Mouse (Mus musculus): ENCODE data around the gene Pigc.

Gene Pigc

DNA sequence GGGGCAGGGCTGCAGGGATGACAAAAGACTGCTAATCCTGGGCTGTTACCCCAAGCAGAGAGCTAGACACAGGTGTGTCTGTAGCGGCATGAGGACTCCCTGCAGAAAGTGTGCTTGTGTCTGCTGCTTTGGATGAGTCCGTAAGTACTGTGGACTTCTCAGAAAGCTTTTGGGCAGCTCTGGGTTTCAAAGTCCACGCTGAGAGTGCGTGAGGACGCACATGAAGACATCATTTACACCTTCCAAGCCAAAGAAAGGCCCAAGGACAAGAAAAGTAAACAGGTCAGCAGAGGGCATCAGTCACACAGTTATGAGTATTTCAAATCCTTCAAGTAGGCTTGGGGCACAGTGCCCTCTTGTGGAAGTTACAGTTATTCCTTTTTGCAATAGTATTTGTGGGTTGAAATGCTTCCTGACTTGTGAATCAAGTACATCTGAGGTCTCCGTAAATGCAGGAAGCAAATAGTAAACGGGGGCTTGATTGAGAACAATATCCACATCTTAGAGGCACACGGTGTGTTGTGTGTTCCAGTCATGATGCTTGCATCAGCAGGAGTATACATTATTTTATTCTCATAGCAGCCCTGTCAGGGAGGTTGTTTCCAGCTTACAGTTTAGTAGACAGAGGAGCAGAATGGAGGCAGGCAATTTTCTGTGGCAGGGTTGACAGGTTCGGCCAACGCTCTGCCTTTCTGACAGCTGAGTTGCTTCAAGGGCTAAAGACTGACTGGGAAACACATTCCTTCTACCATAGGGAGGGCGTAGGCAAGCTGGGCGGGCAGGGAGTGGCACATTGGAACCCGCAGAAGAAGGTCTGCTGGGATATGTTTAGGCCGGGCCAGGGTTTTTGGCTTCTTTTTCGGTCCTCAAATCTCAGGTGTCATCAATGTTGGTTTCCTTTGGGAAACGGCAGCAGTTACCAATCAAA is 7.5 kb downstream of the Pigc start:
- DNase-seq: peak; percentile 86

DNA sequence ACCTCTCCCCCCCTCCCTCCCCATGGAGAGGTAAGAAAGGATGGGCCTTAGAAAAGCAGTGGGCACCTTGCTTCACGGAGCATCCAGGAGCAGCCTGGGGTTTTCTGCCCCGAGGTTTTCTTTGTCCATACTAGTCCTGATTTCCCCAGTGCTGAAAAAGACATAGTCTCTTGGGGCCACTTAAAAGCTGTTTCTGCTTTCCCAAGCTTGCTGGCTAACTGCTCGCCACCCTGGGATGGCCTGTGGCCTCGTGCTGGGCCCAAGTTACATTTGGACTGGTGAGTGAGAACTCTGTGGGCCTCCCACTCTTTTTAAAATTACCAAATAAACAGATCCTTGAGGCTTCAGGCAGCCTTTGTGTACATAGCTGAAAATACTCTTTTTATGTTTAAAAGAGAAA is 8.3 kb downstream of the Pigc start:
- no peak for DNase-seq

DNA sequence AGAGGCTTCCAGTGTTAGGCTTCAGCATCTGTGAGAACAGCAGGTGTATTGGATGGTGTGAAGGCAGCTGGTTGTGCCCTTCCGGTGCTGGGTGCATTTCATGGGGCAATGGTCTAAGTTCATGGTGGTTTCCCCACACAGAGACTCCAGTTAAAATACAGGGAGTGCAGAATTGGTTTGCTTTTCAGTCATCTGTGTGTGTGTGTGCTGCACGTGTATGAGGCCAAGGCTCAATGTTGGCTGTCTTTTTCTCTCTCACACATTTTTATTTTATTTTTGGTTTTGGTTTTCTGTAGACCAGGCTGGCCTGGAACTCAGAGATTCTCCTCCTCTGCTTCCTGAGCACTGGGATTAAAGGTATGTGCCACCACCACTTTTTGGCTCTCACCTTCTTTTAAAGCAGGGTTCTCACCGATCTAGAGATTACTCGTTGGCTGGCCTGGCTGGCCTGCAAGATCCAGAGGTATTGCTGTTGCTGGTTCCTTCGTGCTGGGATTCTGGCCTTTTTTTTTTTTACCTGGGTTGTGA is 9.3 kb downstream of the Pigc start:
- DNase-seq: no peak

DNA sequence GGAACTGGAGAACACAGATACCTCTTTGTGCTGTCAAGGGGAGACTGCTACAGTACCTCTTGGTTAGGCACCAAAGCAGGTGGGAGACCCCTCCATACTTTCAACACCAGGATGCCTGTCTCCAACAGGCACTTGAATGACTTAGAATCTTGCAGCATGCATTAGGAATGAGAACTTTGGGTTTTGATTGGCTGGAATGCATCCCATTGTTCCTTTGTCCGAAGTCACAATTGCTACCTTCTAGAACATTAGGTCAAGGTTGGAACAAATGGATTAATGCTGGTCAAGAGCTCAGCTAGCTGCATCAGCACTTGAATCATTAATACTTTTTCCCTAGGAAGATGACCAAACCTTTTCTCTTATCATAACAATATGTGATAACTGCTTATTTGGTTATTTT is 10.6 kb downstream of the Pigc start, which contains the start of gene 4930558K02Rik:
Gene 4930558K02Rik, minus strand, starts transcription at position 101 of the 400 bp plus-strand sequence.
- DNase-seq: no peak

DNA sequence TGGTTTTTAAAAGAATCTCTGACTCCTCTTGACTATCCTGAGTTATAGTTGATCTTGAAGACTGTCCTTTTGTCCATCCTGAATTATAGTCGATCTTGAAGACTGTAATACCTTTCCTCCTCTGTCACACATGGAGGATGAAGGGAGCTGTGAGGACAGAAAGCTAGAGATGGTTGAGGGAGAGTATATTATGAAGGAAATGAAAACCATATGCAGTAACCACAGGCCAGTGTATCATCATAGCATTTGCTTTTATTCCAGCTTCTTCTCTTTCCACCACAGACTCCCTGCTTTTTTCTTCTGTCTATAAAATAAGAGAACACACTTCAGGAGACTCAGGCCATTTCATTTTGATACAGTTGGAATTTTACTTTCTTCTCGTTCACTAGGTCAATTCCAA is 11.1 kb downstream of the Pigc start:
- no peak for DNase-seq

DNA sequence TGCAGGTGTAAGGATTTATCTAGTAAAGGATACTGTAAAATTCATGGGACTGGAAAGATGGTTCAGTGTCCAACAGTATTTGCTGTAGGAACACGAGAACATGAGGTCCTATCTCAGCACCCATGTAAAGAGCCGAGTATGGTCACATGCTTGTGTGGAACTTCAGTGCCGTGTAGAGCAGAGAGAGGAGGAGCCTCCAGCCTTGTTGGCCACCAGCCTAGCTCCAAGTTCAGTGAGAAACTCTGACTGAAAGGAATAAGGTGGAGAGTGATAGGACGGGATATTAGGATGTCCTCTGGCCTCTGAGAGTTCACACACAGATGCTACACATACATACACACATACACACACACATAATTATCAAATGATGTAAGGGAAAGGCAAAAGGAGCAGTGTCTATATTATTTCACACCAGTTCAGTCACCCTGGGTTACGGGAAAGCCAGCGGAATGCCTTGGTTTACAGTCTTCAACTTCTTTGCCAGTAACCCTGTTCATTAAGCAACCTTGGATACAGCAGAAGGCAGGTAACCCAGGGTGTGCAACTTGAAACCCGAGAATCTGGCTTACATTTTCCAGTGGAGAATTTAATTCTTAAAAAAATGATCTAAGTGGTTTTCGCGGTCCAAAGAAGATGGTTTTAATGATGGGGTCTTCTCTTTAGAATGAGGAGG is 11.8 kb downstream of the Pigc start:
- no peak for DNase-seq

DNA sequence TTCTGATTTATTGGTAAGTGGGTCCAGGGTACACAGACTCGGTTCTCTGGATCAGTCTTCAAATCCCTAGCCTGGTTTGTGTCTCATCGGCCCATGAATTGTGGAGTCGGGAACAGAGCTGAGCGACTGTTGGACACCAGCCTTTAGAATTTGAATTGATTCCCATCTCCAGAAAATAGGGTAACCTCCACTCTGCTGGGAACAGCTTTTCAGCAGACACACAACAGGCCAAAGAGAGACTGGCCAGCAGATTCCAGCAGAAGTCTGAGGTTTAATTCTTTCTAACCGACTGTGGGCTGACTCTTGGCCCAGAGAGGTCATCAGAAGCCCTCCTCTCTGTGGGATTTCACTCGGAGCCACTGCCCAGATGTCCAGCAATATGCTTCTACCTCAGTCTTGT is 14.5 kb downstream of the Pigc start:
- no peak for DNase-seq

DNA sequence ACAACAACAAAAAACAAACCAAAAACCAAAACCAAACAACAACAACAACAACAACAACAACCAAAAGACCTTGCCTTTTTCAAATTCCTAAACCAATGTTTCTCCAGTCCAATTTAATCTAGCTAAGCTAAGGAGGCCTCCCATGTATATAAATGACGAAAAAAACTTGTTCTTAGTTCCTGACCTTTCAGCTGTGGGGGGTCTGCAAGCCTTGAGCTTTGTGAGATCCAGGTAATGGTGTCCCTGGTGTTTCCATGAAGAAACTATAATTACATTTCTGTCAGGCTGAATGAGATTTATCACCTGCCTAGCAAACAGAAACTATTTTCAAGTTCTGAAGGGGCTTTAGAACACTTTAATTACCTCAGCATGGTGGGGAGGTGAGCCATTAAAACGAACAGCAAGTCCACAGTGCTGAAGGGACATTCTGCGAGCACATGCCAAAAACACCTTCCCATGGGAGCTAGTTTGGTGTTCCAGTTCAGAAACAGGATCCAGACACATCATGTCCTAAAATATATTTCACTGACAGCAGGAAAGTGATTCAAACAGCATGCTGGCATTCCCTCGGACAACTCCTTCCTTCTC is 15.1 kb downstream of the Pigc start:
- no peak for DNase-seq

DNA sequence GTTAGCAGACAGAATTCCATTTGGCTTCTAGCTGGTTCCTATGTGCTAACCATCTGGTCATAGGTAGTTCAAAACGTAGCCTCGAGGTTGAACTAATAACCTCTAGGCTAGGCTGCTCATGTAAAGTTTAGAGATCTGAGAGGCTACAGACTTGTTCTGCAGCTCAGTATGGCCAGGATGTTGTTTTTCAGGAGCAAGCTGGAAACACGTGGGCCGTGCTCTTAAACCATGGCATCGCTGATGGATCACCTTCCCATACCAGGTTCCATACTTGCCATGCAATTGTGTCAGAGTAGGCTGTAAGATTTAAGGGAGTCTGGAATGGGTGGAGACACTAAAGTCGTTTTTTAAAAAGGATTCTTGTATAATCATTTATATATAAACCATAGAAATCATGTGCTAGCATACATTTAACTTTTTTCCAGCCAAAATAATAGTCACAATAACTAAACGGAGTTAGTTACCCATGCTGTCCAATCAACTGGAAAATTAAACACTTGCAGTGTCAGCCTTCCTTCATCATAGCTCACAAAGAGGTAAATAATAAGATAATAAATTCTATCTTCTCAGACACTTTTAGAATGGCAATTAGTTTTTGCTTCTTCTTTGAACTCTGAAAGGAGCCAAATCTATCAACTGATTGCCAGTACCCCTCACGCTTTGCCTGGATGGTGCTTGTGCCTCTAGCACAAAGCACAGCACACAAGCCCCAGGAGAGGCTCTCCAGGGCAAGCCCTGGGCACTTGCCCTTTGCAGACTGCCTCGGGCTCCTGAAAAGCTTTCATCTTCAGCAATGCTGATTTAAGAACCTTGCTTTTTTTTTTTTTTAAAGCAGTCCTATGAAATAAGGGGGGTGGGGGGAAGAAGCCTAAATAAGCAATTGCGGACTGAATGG is 21.9 kb downstream of the Pigc start:
- no peak for DNase-seq

DNA sequence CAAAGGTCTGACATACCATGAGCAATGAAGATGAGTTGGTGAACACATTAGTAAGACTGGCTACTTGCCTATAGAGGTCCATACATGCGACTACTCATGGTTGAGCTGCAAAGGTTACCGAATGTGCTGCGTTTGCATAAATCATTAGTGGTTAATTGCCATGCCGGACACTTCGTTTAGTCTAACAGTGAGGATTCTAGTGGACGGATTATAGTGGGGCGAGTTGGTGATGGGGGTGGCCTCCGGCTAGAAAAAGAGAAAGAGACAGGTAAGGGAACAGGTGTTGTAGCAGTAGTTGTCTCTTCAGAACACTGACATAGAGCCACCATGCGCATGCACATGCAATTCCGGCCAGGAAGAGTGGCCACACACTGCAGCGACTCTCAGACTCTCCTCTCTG is 22.9 kb downstream of the Pigc start:
- DNase-seq: no peak

DNA sequence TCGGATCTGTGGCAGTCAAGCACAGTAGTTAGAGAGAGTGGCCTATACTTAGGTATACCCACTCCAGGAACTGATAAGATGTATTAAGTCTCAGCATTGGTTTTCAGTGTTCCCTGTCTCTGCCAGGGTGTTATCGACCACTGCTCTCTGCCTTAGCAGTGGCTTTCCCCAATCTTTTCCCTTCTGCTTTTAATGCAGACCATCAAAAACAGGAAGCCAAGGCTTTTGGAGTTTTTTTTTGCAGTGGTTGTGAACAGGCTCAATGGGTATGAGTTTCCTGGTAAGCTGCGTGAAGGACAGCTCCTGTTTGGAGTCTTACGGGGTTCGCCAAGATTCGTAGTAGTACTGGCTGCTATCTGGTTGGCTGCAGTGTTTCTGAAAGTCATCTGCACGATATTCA is 23.4 kb downstream of the Pigc start:
- no peak for DNase-seq

DNA sequence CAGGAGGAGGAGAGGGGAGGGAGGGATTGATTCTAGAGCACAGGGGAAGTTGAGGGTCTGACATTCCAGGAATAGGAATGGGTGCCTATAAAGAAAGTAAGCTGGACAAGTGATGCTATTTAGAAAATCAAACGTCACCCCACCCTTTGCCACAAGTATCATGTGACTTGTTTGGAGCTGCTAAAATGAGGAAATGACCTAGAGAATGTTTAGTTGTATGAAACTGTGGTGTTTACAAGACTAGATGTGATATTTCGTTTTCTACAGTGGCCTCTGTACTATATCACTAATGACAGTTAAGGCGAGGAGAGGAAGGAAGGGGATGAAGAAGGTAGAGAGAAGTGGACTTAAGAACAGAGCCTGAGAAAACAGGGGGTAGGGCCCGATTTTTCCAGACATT is 29.8 kb downstream of the Pigc start:
- no peak for DNase-seq

DNA sequence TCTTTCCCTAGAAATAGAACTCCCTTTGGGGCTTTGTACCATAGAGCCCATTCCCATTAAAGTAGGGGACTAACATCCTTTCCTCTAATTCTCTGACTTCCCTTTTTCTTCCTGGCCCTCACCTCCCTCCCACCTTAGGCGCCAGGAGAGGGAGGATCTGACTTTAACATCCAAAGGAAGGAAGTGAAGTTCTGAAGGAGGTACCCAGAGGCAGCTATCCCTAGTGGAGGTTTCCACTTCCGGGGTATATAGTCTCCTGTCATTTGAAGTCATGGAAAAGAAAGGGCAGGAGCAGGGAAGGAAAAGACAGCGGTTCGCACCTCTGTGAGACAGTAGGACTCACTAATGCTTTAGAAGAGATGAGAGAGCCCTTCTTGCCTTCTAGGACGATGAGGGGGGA is 30.4 kb downstream of the Pigc start:
- peak; percentile 13 for DNase-seq

DNA sequence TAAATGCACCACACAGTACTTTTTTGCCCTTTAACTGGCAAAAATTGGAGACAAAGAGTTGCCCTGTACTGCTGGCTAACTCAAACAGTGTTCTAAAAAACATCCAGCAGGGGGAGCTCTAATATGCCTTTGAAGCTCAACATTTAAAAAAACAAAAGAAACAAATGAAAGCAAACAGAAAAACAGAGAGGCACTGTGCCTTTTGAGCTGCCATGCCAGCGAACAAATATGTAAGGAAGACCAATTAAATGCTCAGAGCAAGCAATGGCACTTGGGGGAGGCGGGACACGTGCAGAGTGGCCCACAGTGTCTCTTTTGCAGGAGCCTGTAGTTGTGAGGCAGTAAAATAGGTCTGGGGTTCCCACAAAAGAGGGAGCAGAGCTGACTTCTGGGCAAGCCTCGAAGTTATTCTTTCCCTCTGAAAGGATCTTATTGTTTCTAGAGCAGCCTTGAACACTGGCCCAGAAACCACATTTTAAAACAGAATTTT is 30.9 kb downstream of the Pigc start:
- peak; percentile 50 for DNase-seq

DNA sequence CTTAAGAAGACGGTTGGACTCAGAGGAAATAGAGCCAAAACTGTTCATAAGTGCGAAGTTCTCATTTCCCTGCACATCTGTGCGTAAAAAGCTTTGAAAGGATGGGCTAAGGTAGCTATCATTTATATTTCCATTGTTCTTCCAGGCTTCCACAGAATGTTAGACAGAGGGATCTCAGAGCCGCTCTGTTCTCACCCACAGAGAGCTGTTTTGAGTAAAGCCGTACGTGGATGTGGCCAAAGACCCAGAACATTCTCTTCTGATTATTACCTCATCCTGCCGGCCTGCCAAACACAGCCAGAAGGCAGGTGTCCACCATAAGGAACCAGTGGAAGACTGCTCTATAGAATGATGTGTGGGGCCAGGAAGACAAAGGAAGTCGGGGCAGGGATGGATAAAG is 32.3 kb downstream of the Pigc start:
- DNase-seq: no peak

DNA sequence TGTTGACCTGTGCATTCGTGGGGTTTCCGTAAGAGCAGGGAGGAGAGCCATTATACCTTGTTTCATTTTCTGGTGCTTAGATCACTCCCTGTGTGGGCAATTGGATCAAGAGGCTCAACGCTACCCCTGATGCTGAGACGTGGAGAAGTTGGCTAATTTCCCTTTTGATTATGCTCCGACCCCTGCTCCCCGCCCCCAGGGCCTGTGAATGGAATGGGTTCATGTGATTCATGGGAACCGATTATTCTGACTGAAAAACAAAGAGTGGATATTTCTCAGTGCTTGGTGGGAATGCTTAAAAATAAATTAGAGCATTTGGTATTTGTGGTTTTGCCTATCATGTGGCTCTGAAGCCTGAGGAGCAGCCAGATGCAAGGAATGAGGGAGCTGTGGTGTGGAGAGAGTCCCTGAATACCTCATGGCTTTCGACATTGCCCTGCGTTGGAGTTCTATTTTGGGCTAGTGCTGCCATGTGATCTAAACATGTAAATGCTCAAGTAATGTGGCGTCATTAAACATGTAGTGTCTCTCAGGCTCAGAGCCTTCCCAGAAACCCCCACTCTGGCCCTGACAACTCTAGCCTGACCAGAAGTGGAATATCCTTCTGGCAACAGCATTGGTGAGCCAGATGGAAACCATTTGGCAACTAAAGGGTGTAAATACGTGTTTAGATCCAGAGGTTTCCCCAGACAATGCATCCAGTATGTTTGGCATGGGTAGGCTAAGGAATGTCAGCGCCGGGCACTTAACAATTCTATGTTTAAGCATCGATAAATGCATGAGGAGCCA is 34.9 kb downstream of the Pigc start:
- DNase-seq: no peak

DNA sequence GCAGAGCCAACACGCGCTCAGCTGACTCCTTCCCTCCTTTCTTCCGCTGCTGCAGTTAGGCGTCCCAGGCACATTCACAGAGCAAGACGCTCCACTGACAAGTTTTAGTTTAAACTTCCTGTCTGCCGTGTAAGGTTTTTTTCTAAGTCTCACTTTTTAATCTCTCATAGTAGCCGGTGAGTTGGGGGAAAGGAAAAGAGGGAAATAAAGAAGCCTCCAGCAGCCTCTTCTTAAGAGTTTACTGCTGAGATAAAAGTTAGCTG is 35.5 kb downstream of the Pigc start:
- no peak for DNase-seq

DNA sequence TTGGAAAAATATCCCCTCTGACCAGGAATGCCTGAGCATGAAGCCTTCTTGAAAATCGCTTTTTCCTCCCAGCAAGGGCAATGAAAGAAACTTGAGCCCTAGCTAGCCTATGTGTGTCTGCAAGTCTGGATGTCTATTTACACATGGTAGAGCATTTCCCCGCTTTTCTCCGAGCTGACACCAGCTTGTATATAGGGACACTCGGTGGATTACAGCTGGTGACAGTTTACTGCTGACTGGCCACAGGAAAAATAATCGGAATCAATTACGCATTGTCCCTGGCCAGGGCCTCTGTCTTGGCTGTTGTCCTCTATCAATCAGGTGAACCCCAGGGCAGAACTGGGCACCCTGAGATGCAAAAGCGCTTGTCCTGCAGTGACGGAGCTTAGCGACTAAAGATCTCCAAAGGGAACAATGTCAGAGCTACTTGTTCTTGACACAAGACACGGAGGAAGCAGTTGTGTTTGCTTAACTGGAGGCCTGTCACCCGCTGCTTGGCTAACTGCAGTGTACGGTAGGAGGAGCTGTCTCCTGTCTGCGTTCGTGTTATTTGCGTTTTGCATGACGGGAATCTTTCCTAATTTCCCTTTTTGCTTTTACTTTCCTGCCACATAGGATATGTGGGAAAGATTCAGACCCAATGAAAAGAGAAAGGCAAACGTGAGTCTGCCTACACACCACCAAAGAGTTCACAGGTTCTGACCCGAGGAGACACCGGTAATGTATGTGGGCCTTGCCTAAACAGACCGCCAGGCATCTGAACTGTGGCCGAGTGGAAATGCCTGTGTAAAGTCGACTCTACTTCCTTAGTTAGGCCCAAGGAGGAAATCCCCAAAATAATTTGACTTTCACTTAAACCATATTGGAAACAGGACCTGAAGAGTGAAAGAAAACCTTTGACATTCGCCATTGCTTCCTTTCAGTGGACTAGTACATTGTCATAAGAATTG is 36.1 kb downstream of the Pigc start:
- peak; percentile 9 for DNase-seq

DNA sequence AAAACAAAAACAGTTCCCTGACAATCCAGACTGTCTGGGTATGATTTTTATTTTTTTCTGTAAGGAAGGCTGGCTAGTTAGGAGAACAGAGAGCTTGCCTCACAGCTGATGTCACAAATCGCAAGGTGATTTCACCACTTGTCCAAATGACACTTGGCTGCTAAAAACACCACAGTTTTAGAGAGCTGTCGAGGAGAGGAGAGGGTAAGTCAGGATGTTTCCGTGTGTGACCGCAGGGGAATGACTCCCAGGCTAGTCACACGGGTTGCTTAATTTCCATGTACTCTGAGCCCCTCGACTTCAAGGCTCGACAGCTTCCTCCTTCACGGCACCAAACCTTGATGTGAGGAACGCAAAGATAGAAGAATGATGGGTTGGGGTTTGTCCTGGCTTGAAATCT is 37.1 kb downstream of the Pigc start:
- DNase-seq: no peak

DNA sequence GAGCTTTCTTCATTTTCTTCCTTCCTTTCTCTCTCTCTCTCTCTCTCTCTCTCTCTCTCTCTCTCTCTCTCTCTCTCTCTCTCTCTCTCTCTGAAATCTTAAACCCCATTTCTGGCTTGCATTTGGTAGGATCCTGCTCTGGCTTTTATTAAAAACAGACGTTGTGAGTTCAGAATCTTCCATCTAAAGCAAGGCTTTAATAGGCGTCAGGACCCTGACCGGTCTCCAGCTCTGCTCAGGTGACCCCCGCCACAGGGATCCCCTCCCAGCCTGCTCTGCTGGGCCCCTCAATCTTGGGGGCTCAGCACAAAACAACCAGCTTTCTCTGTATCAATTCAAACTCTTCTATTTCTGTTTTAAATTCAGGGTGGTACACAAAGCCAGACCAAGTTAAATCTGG is 39.2 kb downstream of the Pigc start:
- DNase-seq: no peak

DNA sequence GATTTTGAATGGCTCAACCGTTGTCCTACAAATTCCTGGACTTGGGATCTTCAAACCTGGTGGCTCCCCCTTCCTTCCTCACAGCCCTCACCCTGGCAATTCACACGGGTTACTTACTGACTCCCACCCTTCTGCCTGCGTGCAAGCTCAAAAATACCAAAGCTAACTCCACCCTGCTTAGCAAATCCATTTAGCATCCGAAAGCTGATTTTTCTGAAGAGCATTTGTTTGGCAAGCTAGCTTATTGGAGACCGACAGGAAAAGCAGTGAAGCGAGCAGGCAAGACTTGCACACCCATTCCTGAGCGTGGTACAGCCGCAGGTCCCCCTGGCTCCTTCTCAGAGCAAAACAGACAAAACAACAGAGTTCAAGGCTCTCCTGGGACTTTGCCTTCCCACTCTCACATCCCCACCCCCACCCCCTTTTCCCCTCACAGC is 39.7 kb downstream of the Pigc start:
- no peak for DNase-seq

Data from thymus, postnatal 25 days (tissue).